Mouse (Mus musculus): Measurements from ENCODE around the gene Arhgef15.

GRCm38 (mm10) chr11:68906461-68906790 lies 50.9 kb downstream of the Arhgef15 start:
- TF ChIP-seq CTCF (IDR thresholded peaks at IDR 0.05; ENCODE audit: control insufficient read depth, insufficient read depth, low read length), result no peak
- TF ChIP-seq POLR2A (IDR thresholded peaks at IDR 0.05; ENCODE audit: borderline replicate concordance, control insufficient read depth, low read depth, low read length), result no peak

Data from bone marrow, adult 2 months (tissue).